Mouse (Mus musculus): ENCODE data around the gene Arhgef3. TPM values are rescaled to one million over a fixed set of nuclear protein-coding genes. Genes with fewer than 3 reads are reported as not detected.

Gene Arhgef3
- polyA plus RNA-seq, 1 experiment from 2014 or later: 2.9 TPM

DNA sequence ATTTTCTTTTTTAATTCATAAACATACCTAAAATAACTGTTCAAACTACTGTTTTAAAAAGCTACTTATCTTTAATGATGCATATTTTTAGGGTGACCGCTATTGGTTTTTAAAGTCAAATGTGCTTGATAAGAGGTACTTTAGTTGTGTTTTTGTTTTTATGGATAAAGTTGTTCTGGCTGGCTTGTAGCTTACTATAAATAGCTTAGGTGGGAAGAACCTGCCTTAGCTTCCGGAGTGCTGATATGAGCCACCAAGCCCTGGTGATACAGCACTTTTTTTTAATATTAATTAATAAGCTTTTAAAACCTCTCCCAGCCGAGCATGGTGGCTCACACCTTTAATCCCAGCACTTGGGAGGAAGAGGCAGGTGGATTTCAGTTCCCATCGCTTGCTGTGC, 332.3 kb downstream of the Arhgef3 start:
- no peaks in the 10 kb centered on the region for H3K27me3 ChIP-seq (ENCODE audit: control insufficient read depth, insufficient read depth, low read length)
- no peaks in the 10 kb centered on the region; the same call in 1 of the 2 replicates for H3K36me3 ChIP-seq (ENCODE audit: control insufficient read depth, insufficient read depth, low read length)
- H3K4me1 ChIP-seq (replicated peaks; ENCODE audit: control insufficient read depth, insufficient read depth, low read length): no peaks in the 10 kb centered on the region
- H3K9ac ChIP-seq (ENCODE audit: low read length): no peak overlapping the region
- ATAC-seq (replicated peaks; ENCODE audit: low FRiP score) (no peak), DNase-seq (ENCODE audit: low spot score) (no peak)
- 88% methylated on average over 4 of the region's 4 CpGs for WGBS
- no peak overlapping the region for H3K4me2 ChIP-seq (ENCODE audit: low read depth, low read length, severe bottlenecking)
- no peak overlapping the region for H3K27ac ChIP-seq (ENCODE audit: low read depth, low read length)
- no peak overlapping the region for H3K4me3 ChIP-seq (ENCODE audit: low read depth, low read length)
- no peaks in the 10 kb centered on the region for H3K9me3 ChIP-seq (ENCODE audit: control insufficient read depth, low read length)

Small RNA genes within 50 kb of the gene (microRNA-seq; reads per million reads assigned to microRNA genes)
- not detected for gene Gm23633 (ENCODE audit: insufficient number of aligned reads)

Other genes starting within 250 kb of the Arhgef3 start
- gene Asb14, start 220.3 kb upstream of the Arhgef3 start, polyA plus RNA-seq (2014; fragmentation: Nextera tagmentation; extraction: Ambion mirVana): not detected in 2 replicates
- 35.4 and 38.4 TPM in 2 replicates for gene Appl1, start 143.7 kb upstream of the Arhgef3 start, polyA plus RNA-seq (2014; fragmentation: Nextera tagmentation; extraction: Ambion mirVana)
- 0.52 TPM in 1 of 2 replicates, not detected in the other for gene Hesx1, start 120.5 kb upstream of the Arhgef3 start, polyA plus RNA-seq (2014; fragmentation: Nextera tagmentation; extraction: Ambion mirVana)
- 7.2 and 7.8 TPM in 2 replicates for gene Il17rd, start 76.0 kb upstream of the Arhgef3 start, polyA plus RNA-seq (2014; fragmentation: Nextera tagmentation; extraction: Ambion mirVana)